Mouse (Mus musculus): ENCODE measurements at regions not wholly inside any gene's neighbourhood (a gene's known extent, or its start where the extent isn't known, plus 50 kb on each side); places are given as distances from the start of the nearest gene placed in this dataset.

DNA sequence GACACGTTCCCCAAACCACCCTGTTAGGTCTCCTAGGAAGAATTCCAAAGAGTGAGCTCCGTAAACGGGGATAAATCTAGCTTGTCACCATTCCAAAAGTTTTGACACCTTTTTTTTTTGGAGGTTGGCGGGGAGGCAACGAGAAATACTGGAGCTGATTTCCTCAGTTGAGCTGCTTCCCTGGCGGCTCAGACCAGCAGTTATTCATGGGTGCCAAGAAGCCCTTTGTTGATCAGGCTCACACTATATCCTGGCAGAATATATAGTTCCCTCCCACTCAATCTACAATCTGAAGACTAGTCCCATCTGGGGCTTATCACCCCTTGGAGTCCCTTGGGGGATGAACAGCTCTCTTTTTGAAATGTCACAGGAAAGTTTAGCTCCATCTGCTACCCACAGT, 77.5 kb upstream of the Tiam2 start:
- DNase-seq: no peak

DNA sequence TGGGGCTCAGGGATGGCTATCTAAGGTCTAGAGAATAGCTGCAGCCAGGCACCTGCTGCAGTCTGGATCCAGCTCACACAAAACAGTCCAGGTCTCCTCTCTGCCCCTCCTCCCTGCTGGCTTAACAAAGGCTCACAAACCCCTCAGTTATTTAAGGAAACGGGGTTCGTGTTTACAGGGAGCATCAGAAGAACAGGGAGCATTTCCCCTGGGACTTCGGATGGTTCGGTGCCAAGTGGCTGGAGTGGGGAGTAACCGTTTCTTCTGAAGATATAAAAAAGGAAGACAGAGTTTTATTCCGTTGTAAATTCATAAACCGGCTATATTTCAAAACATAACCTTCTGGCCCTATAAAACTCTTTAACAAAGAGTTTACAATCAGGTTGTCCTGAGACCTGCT, 77.1 kb upstream of the Tiam2 start:
- DNase-seq: no peak

DNA sequence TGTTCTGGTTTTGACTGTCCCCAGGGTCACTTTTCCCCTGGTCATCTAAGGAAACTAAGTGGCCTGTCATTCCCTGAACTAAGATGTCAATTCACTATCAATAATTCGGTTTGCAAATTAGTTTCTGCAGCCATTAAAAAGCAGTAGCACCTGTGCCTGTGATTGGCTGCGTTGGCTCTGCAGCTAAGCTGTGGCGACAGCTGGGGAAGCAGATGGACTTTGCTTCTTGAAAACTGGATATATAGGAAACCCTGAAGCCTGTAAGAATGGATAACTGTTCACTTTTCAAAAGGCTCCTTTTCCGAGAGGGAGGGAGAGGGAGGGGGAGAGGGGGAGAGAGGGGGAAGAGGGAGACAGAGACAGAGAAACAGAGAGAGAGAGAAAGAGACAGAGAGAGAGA, 75.2 kb upstream of the Tiam2 start:
- DNase-seq: no peak

DNA sequence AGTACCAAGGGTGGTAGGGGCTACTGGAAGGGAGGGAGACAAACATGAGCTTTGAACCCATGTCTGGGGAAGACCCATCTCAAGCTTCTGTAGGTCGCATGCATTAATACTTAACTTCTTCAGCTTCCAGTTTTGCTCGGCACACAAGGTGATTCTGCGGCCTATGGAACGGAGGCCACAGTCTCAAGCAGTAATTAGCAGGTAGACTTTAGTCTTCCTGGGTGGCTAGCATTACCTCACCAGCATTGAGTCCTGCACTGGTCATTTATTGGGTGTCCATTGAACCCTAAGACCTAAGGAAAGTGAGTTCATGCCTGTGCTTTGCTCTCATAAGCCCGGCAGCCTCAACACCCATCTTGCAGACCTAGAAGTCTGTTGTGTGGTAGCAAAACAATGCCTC, 74.4 kb upstream of the Tiam2 start:
- DNase-seq: no peak

DNA sequence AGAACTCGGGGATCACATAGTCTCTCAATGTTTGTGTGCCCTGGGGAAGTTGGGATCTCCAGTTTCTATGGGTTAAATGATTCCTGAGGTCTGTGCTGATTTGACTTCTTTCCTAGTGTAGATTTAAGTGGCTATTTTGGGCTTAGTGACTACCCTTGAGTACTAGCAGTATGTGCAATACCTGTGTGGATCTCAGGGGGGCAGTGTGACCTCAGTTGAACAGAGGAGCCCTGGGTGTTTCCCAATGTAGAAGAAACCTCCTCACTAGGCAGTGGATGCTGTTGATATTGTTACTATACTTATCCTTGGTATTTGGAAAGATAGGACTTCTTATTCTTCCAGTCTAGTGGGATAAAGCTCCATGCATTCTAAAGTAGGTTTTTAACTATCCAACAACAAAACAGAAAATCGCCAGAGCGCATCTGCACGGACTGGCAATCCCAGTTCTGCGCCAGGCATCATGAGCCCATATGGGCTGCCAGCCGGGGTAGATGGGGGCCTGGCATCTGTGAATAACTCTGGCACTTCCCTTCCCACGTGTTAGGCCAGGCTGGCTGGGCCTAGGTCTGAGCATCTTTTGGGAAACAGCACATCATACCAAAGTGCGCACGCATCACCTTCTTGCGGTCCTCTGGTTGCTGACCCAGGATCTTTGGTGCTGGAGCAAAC, 72.7 kb upstream of the Tiam2 start:
- DNase-seq: peak; percentile 68

DNA sequence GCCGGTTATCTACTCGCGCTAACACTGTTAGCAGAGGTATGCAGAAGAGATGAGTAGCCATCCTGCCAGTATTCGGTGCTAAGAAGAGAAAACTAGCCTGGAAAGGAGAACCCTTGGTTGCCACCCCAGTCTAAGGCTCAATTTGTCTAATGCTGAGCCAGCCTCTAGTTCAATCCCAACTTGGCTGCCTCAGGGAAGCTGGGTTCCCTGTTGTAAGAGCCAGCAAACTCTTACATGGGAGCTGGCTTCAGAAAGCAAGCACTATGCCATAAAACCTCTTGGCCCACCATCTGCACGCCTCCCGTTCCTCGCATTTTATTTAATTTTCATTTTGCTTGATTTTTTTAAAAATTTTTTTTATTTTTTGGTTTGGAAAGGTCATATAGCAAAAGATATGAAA, 69.6 kb upstream of the Tiam2 start:
- no peak for DNase-seq

DNA sequence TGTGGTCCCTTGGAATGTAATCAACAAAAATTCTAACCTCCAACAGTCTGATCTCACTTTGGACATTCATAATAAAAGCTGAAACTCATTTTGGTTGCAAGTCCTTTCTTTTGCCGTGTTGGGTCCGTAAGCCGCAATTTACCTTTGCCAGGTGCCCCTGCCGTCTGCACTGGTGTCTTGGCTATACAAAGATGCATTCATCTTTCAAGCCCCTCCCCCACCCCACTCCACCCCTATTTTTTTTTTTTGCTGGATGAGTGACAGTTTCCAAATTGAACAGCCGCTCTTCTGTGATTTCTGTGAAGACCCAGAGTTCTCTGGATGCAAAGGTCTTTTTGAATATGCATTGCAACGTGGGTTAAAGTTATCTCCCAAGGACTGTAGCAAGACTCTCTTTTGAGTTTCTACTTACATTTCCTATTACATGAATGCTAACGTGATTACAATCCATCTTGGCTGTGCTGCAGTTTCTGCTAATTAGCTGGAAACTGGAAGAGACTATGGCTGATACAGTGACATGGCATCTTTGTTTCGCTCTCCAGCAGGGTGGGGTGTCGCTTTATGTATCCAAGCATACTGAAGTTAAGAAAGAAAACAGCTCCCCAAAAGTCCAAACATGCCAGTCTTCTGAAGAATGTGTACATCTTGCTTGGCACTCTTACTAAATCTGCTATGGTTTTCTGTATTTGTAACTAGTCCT, 67.4 kb upstream of the Tiam2 start:
- DNase-seq: no peak

DNA sequence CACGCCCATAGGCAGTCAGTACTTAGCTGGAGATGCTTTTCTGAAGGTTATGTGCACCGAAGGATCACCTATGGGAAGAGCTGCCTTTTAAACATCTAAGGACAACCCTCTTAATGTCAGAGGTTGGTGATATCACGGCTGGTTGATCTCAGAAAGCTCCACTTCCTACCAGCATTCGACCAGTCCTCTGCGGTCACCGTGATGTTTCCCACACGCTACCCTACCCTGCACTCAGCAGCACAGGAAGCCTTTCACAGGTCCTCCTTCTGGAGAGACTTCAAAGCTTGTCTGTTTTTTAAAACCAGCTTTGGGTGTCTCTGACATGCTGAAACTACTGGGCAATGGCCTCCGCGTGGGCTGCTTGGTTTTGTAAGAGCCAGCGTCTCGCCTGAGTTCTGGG, 65.6 kb upstream of the Tiam2 start:
- DNase-seq: no peak

DNA sequence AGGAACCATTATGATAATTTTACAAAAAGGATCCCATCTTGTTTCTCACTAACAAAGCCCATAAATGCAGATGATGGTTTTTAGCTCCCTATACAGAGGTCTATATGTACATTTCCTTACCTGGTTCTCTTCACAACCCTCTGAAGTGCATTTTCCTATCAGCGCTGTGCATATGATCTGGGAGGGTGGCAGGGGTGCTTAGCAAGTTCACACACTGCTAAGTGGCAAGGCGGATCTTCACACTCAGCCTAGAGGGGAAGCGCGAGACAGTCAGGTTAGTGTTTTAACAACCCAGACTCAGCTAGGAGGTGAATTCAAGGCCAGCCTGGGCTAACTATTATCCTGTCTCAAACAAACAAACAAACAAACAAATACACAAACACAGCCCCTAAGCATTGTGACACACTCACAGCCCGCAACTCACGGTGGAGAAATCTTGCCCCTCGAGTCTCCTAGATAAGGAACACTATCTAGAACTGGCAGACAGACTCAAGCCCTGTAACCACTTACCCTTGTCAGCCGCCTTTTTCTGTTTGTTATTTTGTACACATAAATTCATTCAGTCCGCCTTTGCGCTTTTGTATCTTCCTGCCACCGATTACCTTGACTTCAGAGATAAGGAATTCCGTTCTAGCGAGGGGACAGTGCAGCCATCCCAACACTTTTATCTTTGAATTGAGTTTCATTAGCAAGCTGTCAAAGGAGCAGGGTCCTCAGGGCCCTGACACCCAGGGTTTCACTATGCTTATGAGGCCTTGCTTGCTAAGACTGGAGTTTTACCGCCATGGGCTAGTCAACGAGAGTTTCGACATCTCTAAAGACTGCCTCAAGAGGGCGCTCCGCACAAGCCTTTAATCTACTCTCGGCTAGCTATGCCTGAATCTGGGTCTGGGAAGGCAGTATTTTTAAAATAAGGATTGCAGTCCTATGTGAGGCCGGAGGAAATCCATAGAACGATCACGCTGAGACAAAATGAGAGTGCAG, 53.0 kb upstream of the Tiam2 start:
- DNase-seq: peak; percentile 94

DNA sequence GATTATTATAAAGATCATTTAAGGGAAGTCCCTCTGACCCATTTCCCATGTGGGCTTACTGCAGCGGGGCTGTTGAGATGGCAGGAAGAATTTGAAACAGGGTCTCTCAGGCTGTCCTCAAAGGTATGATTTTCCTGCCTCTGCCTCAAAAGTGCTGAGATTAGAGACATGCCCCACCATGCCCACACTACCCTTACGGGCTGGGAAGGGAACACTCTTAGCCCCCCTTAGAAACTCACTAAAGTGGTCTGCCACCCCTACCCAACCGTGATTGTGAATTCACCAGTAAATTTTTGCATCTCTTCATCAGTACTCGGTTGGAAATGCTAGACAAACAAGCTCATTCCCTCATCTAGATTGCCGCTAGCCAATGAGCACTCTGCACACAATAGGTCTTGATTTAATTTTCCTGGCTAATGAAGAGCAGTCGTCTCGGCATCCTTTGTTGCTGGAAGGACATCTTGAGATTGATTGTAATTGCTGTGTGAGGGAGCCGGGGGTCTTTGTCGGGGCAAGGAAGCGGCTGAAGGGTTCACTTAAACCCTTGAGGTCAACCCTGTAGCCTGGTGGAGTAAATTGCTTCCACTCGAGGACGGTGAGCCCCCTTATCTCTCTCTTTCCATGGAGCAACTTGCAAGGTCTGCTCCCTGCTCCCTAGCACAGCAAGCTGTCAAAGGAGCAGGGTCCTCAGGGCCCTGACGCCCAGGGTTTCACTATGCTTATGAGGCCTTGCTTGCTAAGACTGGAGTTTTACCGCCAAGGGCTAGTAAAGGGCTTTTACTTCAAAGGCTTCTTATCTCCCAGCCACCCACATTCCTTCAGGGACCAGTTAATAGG, 51.7 kb upstream of the Tiam2 start:
- no peak for DNase-seq

All from right cerebral cortex, postnatal 4 days (tissue).